Mouse (Mus musculus) midbrain, embryonic 10.5 days (tissue): Measurements from ENCODE around the gene Parn. TPM values are rescaled to one million over a fixed set of nuclear protein-coding genes. Genes with fewer than 3 reads are reported as not detected.

Experiments used
- DNase-seq: peaks from one replicate; pipeline ENCODE4 v3.0.0-alpha.2; 2017; ENCODE audit warnings: low spot score
- H3K27ac ChIP-seq: fragments of 300-500 bp; sonication (generic); replicated peaks from 2 replicates; pipeline ENCODE4 v1.5.1; 2016; ENCODE audit warnings: mild to moderate bottlenecking
- H3K27me3 ChIP-seq: fragments of 300-500 bp; sonication (generic); 2 replicates; pipeline ENCODE4 v1.6.1; 2016; ENCODE audit warnings: low read depth, mild to moderate bottlenecking; ENCODE audit not compliant: poor library complexity, severe bottlenecking
- H3K36me3 ChIP-seq: fragments of 300-500 bp; sonication (generic); 2 replicates; pipeline ENCODE4 v1.6.1; 2016; ENCODE audit warnings: mild to moderate bottlenecking, moderate library complexity
- H3K4me1 ChIP-seq: fragments of 300-500 bp; sonication (generic); 2 replicates; pipeline ENCODE4 v1.6.1; 2016
- H3K4me3 ChIP-seq: fragments of 300-500 bp; sonication (generic); 2 replicates; pipeline ENCODE4 v1.5.1; 2016; ENCODE audit warnings: mild to moderate bottlenecking, moderate library complexity
- H3K9me3 ChIP-seq: fragments of 300-500 bp; sonication (generic); replicated peaks from 2 replicates; pipeline ENCODE4 v1.6.1; 2016; ENCODE audit warnings: mild to moderate bottlenecking
- WGBS: fragments of 180-500 bp; shearing (Covaris S2); methylation state at CpG from one replicate; pipeline ENCODE4 v1.1.7; 2016; 5-methylcytosine and 5-hydroxymethylcytosine counted together
- polyA plus RNA-seq: library from polyadenylated mRNA; unstranded; fragments of >200 nt; fragmentation: Nextera tagmentation; extraction: Ambion mirVana; gene quantifications from 2 replicates; pipeline ENCODE4 v1.2.1, GENCODE M21; 2016

Parn gene
- polyA plus RNA-seq, 1 experiment from 2014 or later, result 47.2 TPM

- peaks cover 14% of the 10 kb centered on the region for H3K36me3 ChIP-seq
- H3K27ac ChIP-seq, result no peak overlapping the region
- H3K9me3 ChIP-seq, result no peaks in the 10 kb centered on the region
- 79% methylated on average over 13 of the region's 13 CpGs for whole genome bisulfite sequencing
- peaks cover 9% of the 10 kb centered on the region for H3K4me1 ChIP-seq
- no peak for DNase-seq
- no peak overlapping the region for H3K4me3 ChIP-seq
- no peaks in the 10 kb centered on the region for H3K27me3 ChIP-seq
These were observed 129.6 kb downstream of the Parn start for GRCm38 (mm10) chr16:13538213-13538932.

GRCm38 (mm10) chr16:13536404-13536803 is 131.6 kb downstream of the Parn start:
- no peaks in the 10 kb centered on the region for H3K9me3 ChIP-seq
- peaks cover 14% of the 10 kb centered on the region for H3K36me3 ChIP-seq
- H3K4me3 ChIP-seq, result no peak overlapping the region
- no peaks in the 10 kb centered on the region for H3K27me3 ChIP-seq
- H3K27ac ChIP-seq, result no peak overlapping the region
- no peak for DNase-seq
- H3K4me1 ChIP-seq, result peaks cover 9% of the 10 kb centered on the region
- WGBS, result 90% methylated on average over 7 of the region's 7 CpGs

- Histone ChIP-seq H3K36me3 (peaks cover 11% of the 10 kb centered on the region), H3K4me1 (peaks cover 9% of the 10 kb centered on the region), H3K27me3 (no peaks in the 10 kb centered on the region), H3K9me3 (no peaks in the 10 kb centered on the region), H3K4me3 (no peak overlapping the region), H3K27ac (no peak overlapping the region)
- DNase-seq, result no peak
- WGBS, result 88% methylated on average over 12 of the region's 12 CpGs
These were observed 132.1 kb downstream of the Parn start for GRCm38 (mm10) chr16:13535856-13536255.

- DNase-seq, result no peak
- Histone ChIP-seq H3K27me3 (no peaks in the 10 kb centered on the region), H3K9me3 (no peaks in the 10 kb centered on the region), H3K36me3 (peaks cover 6% of the 10 kb centered on the region; the same call in 1 of the 2 replicates), H3K27ac (no peak overlapping the region), H3K4me3 (no peak overlapping the region), H3K4me1 (no peaks in the 10 kb centered on the region)
These were observed 135.1 kb downstream of the Parn start for GRCm38 (mm10) chr16:13532840-13533239.

GRCm38 (mm10) chr16:13531279-13531678 is 136.7 kb downstream of the Parn start:
- WGBS, result 84% methylated on average over 5 of the region's 5 CpGs
- Histone ChIP-seq H3K4me3 (no peak overlapping the region), H3K4me1 (no peaks in the 10 kb centered on the region), H3K9me3 (no peaks in the 10 kb centered on the region), H3K27ac (no peak overlapping the region), H3K27me3 (no peaks in the 10 kb centered on the region), H3K36me3 (no peaks in the 10 kb centered on the region)
- no peak for DNase-seq

GRCm38 (mm10) chr16:13521359-13521758 is 146.6 kb downstream of the Parn start:
- DNase-seq, result no peak
- H3K4me1 ChIP-seq, result no peaks in the 10 kb centered on the region
- 78% methylated on average over 6 of the region's 6 CpGs for WGBS

GRCm38 (mm10) chr16:13520301-13520700 is 147.7 kb downstream of the Parn start:
- Histone ChIP-seq H3K27ac (no peak overlapping the region), H3K9me3 (no peaks in the 10 kb centered on the region), H3K4me3 (no peak overlapping the region), H3K27me3 (no peaks in the 10 kb centered on the region), H3K4me1 (no peaks in the 10 kb centered on the region), H3K36me3 (no peaks in the 10 kb centered on the region)
- no peak for DNase-seq
- 93% methylated on average over 6 of the region's 6 CpGs for WGBS

More at GRCm38 (mm10) chr16:13521359-13521758, 146.6 kb downstream of the Parn start:
- H3K36me3 ChIP-seq, result no peaks in the 10 kb centered on the region
- H3K4me3 ChIP-seq, result no peak overlapping the region
- no peaks in the 10 kb centered on the region for H3K27me3 ChIP-seq
- H3K9me3 ChIP-seq, result no peaks in the 10 kb centered on the region
- H3K27ac ChIP-seq, result no peak overlapping the region

- no peak overlapping the region for H3K4me3 ChIP-seq
- WGBS, result 55% methylated on average over 3 of the region's 3 CpGs
- no peaks in the 10 kb centered on the region for H3K27me3 ChIP-seq
- H3K9me3 ChIP-seq, result no peaks in the 10 kb centered on the region
- no peaks in the 10 kb centered on the region for H3K4me1 ChIP-seq
- no peak overlapping the region for H3K27ac ChIP-seq
- H3K36me3 ChIP-seq, result no peaks in the 10 kb centered on the region
- no peak for DNase-seq
These were observed 151.8 kb downstream of the Parn start for GRCm38 (mm10) chr16:13516214-13516613.

- H3K27me3 ChIP-seq, result no peaks in the 10 kb centered on the region
- no peak for DNase-seq
- no peaks in the 10 kb centered on the region for H3K4me1 ChIP-seq
- H3K4me3 ChIP-seq, result no peak overlapping the region
- H3K36me3 ChIP-seq, result no peaks in the 10 kb centered on the region
- WGBS, result 90% methylated on average over 7 of the region's 7 CpGs
- no peak overlapping the region for H3K27ac ChIP-seq
- no peaks in the 10 kb centered on the region for H3K9me3 ChIP-seq
These were observed 152.4 kb downstream of the Parn start for GRCm38 (mm10) chr16:13515524-13515923.

GRCm38 (mm10) chr16:13505055-13505454 is 162.9 kb downstream of the Parn start:
- no peak for DNase-seq
- WGBS, result 81% methylated on average over 5 of the region's 5 CpGs
- Histone ChIP-seq H3K27ac (no peak overlapping the region), H3K4me3 (no peak overlapping the region), H3K27me3 (no peaks in the 10 kb centered on the region), H3K36me3 (no peaks in the 10 kb centered on the region), H3K9me3 (no peaks in the 10 kb centered on the region), H3K4me1 (no peaks in the 10 kb centered on the region)

- Histone ChIP-seq H3K36me3 (no peaks in the 10 kb centered on the region), H3K9me3 (no peaks in the 10 kb centered on the region), H3K27ac (no peak overlapping the region), H3K27me3 (no peaks in the 10 kb centered on the region), H3K4me3 (no peak overlapping the region), H3K4me1 (no peaks in the 10 kb centered on the region)
- DNase-seq, result no peak
- WGBS, result 86% methylated on average over 3 of the region's 3 CpGs
These were observed 163.5 kb downstream of the Parn start for GRCm38 (mm10) chr16:13504476-13504875.

- no peak for DNase-seq
- no peaks in the 10 kb centered on the region for H3K9me3 ChIP-seq
- H3K4me1 ChIP-seq, result no peaks in the 10 kb centered on the region
- H3K27me3 ChIP-seq, result no peaks in the 10 kb centered on the region
- H3K4me3 ChIP-seq, result no peak overlapping the region
- no peak overlapping the region for H3K27ac ChIP-seq
- WGBS, result 81% methylated on average over 3 of the region's 3 CpGs
- H3K36me3 ChIP-seq, result no peaks in the 10 kb centered on the region
These were observed 169.0 kb downstream of the Parn start for GRCm38 (mm10) chr16:13498923-13499322.

- H3K27me3 ChIP-seq, result no peaks in the 10 kb centered on the region
- no peaks in the 10 kb centered on the region for H3K9me3 ChIP-seq
These were observed 174.0 kb downstream of the Parn start for GRCm38 (mm10) chr16:13493981-13494380.

More at GRCm38 (mm10) chr16:13493981-13494380, 174.0 kb downstream of the Parn start:
- DNase-seq, result no peak
- no peaks in the 10 kb centered on the region for H3K36me3 ChIP-seq
- no peaks in the 10 kb centered on the region for H3K4me1 ChIP-seq
- no peak overlapping the region for H3K27ac ChIP-seq
- 91% methylated on average over 3 of the region's 3 CpGs for WGBS
- no peak overlapping the region for H3K4me3 ChIP-seq
